Mouse (Mus musculus) spleen, adult 18-20 months (tissue): ENCODE measurements around the gene Col27a1.
A peak's percentile ranks its signal among the peaks of the same experiment; 100 is the strongest.

ENCODE experiments used
- DNase-seq, 2 experiments: peaks; one replicate each; pipeline ENCODE4 v3.0.0; 2022; ENCODE audit warnings: mixed read lengths in 2 of 2

The Col27a1 gene

DNA sequence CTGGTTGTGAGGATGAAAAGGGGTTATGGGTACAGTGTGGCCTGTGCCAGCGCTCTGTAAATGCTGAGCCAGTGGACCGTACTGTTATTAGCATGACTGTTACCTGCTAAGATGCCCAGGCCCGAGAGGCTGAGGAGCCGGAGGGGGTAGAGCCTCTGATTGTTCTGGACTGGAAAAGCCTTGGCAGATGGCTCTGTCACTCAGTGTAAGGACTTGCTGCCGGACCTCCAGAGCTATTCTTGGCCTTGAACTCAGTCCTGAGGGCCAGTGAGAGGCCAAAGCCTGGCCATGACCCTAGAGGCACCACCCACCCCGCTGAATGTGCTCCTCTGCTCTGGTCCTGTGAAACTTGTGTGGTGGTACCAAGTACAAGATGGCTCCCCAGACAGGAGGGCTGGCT lies 52.5 kb downstream of the Col27a1 start:
- DNase-seq = no peak

GRCm38 (mm10) chr4:63267121-63267520 lies 53.3 kb downstream of the Col27a1 start:
- DNase-seq = no peak

- DNase-seq = no peak
Measured at GRCm38 (mm10) chr4:63267586-63267985, 53.8 kb downstream of the Col27a1 start.

- DNase-seq = no peak
Measured at GRCm38 (mm10) chr4:63268777-63269176, 55.0 kb downstream of the Col27a1 start.

DNA sequence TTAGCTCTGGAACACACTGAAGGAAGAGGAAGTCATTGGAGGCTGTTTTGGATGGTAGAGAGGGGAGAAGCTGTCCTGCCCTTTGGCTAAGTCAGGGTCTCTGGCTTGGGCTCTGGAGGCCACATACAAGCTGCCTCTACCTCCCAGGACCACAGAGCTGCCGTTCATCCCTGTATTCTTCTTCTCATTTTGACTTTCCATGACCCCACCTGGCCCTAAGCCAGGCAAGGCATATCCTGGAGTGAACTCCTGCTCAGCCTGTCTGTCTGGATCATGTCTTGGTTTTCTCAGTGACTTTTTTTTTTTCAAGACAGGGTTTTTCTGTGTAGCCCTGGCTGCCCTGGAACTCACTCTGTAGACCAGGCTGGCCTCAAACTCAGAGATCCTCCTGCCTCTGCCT lies 60.7 kb downstream of the Col27a1 start:
- DNase-seq = no peak

- DNase-seq = peak in 1 of 2 experiments; percentile 4
Measured at GRCm38 (mm10) chr4:63275251-63275650, 61.4 kb downstream of the Col27a1 start.

DNA sequence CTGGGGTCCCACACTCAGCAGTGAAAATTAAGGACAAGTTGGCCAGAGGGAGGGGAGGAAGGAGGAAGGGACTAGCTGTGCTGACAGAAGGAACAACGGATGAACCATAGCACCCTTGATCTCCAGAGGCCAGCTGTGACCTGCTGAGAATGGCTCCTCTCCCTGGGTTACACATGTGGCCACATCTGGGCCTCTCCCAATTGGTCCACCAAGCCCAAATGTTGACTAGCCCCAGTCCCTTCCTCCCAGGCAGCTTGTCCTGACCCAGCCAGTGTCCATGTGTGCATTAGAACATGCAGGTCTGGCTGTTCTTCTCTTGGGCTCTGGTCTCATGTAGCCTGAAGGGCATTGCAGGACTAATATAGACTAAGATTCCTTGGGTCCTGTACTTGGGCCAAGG lies 62.8 kb downstream of the Col27a1 start:
- no peak for DNase-seq

GRCm38 (mm10) chr4:63278821-63279220 lies 65.0 kb downstream of the Col27a1 start:
- DNase-seq = no peak

DNA sequence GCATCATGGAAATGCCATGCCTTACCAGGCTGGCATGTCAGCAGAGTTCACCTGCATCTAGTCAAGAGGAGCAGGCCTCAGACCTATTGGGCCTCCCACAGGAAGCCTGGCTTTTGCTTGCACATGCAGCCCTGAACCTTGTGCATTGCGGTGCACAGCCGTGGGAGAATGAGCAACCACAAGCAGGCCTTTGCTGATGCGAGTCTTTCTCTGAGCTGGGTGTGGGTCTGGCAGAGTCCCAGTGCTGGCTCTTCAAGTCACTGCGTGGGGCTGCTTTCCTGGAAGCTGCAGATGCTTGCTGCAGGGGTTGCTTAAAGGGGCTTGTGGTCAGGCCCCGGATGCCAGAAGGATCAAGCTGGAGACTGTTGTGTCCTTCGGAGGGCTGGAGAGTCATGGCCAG lies 67.9 kb downstream of the Col27a1 start:
- DNase-seq = no peak

- no peak for DNase-seq
Measured at GRCm38 (mm10) chr4:63283319-63283718, 69.5 kb downstream of the Col27a1 start.

DNA sequence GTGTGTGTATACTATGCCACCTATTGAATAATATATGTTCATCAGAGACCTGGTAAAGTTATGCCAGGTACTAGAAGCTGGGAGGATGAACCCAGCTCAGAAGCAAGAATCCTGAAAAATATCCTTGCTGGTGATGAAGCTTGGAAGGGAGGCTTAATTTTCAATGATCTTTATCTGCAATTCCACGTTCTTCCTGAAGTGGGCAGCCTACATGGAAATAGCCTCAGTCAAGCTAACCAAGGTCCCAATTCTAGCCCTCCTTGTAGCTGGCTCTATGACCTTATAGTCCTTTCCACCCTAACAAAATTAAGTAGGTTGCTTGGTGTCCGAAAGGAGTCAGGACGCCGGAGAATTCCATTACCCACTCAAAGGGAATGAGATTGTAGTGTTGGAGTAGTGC lies 72.2 kb downstream of the Col27a1 start:
- DNase-seq = no peak

DNA sequence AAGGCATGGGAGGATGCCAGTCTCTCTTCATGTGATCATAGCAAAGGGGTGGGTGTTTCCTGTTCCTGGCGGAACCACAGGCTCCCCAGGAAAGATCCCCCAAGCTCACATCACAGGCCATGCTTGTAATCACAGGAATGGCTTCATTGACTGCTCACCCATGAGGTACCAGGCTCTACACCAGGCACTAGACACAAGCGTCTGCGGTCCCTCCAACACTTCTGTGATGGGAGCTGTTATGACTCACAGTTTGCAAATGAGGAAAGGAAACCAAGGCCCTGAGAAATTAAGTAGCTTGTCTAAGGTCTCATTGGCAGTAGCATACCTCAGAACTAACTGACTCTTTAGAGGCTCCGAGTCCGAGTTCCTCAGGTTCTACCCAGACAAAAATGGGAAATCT lies 74.7 kb downstream of the Col27a1 start:
- DNase-seq = no peak

DNA sequence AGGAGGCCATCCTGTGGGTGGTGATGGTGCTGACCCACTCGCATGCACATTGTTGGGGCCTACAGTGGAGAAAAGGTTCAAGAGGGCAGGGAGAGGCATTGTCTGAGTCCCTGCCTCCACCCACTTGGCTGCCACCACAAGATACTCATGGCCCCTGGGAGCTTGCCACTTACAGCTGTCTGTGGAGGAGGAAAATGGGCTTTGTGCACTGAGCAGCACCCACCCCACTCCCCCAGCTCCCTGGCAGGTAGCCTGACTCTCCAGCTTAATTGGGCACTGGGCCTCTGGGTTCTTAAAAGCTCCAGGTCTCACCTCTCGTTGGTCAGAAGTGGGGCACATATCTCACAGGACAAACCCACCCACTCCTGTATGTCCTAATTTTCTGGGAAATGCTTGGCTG lies 76.3 kb downstream of the Col27a1 start:
- no peak for DNase-seq

DNA sequence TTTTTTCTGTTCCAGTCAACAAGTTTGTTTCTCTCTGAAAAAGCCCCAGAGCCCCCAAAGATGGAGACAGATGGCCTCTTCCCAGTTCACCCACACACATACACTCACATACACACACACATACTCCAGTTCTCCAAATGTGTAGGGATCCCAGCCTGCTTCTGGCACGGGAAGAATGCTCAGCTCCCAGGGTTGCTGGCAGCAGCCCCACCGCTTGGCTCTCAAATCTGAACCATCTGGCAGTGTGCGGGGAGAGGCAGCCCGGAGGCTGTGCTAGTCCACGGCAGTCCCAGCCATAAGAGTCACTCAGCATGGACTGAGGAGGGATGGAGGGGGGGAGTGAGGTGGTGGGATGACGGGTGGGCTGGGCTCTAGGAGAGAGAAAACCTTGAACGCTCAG lies 77.3 kb downstream of the Col27a1 start:
- DNase-seq = peak in 1 of 2 experiments; percentile 8

GRCm38 (mm10) chr4:63291658-63292057 lies 77.9 kb downstream of the Col27a1 start:
- no peak for DNase-seq

- no peak for DNase-seq
Measured at GRCm38 (mm10) chr4:63295641-63296040, 81.8 kb downstream of the Col27a1 start.

- DNase-seq = no peak
Measured at GRCm38 (mm10) chr4:63296263-63296662, 82.5 kb downstream of the Col27a1 start.

DNA sequence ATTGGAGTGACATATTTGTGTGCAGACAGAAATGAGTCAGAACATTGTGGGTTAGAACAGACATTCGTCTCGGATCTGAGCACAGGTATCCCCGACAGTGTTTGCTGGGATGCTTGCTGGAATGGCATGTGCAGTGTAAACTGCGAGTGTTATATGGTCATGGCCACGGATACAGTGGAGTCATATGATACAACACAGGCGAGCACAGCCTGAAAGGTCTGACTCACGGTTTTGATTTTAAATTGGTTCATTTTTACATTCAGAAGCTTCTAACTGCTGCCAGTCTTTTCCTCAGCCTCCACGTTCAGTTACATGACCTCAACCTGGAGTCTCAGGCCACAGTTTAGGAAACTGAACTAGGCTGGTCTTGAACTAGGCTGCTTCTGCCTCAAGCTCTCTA lies 83.1 kb downstream of the Col27a1 start:
- DNase-seq = no peak

DNA sequence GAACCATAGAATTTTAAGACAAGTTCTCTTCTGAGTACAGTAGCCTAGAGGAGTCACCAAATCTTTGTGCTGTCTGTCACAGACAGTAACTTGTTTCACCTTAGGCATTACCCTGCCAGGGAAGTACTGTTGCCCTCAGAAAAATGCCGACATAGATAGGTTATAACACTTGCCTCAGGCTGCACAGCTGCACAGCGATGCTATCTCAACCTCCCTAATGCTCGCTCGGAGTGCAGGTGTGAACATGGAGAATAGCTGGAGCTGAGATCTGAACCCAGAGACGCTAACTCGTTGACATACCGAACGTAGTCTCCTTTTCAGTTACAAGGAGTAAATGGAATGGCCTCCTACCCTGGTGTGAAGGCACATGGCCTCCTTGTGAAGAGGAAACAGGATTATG lies 84.4 kb downstream of the Col27a1 start:
- no peak for DNase-seq

GRCm38 (mm10) chr4:63302641-63303040 lies 88.8 kb downstream of the Col27a1 start:
- no peak for DNase-seq

DNA sequence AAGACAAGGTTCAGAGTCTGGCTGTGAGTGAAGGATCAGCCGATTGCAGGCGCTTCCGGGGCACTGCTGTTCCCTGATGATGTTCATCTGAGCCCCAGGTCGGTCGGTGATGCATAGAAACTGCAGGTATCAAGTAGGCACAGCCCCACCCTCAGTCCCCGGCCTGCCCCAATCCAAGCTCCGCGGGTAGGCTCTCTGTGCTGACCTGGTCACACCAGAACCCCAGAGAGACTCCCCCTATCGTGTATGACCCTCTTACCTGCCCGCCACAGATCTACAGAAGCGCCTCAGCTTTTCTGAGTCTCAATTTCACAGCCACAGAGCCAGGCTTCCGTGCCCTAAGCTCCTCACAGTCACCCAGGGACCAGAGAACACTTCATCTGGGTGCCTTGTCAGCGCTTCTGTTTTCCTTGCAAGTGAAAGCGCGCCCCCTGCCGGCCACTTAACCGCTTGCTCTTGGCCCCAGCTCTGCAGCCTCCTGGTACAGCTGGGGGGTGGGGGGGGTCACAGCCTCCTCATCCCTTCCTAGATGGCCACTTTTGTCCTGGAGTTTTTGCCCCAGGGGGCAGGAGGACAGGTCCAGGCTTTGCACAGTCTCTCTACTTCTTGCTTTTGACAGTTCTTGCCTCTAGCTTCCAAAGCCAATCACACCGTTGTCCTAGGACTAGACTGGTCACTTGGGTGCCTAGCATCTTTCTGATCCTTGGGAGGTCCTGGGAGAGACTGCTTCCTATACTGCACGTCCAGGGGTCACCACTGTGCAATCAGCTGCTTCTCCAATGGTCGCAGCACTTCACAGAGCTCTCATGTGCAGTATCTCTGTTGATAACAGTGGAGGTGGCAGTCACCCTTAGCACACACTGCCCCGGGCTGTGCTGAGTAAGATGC lies 93.6 kb downstream of the Col27a1 start:
- DNase-seq = peak; percentile 50 to 83

GRCm38 (mm10) chr4:63308316-63308715 lies 94.5 kb downstream of the Col27a1 start:
- no peak for DNase-seq

GRCm38 (mm10) chr4:63310247-63310855 lies 96.5 kb downstream of the Col27a1 start:
- DNase-seq = no peak

- no peak for DNase-seq
Measured at GRCm38 (mm10) chr4:63311426-63311825, 97.6 kb downstream of the Col27a1 start.
